Mouse (Mus musculus): ENCODE results near the gene Fam129a.
A peak's percentile ranks its signal among the peaks of the same experiment; 100 is the strongest.

The Fam129a gene

GRCm38 (mm10) chr1:151570981-151571837 is at the start of gene Fam129a:
Fam129a (plus strand) TSS chr1:151571186.
- DNase-seq (ENCODE audit: low read depth, low spot score) = peak; percentile 59

GRCm38 (mm10) chr1:151526701-151527100 is 44.3 kb upstream of the Fam129a start:
- DNase-seq (ENCODE audit: low read depth, low spot score) = no peak

DNA sequence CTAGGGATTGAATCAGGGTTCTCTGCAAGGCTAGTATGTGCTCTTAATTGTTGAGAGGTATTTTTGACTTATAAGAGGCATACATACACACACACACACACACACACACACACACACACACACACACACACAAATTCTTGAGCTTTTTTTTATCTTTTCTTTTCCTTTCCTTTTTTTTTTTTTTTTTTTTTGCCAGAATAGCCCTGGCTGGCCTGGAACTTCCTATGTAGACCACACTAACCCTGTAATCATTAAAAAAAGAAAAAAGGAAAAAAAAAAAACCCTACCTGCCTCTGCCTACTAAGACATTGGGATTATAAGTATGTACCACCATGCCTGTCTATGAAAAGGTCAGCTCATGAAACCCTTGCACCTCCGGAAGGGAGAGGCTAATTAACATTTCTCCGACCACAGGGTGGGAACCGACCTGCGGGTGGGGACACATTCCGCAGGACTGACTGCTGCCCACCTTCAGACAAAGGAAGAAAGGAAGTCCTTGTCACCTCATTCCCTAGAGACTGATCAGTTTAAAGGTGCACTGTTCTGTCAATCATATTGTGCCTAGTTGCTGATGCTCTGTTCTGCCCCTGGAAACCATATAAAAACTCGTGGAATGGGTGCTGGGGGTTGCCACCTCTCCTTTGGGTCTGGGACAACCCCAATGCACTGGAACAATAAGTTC is 27.0 kb upstream of the Fam129a start:
- peak; percentile 89 for DNase-seq (ENCODE audit: low read depth, low spot score)

DNA sequence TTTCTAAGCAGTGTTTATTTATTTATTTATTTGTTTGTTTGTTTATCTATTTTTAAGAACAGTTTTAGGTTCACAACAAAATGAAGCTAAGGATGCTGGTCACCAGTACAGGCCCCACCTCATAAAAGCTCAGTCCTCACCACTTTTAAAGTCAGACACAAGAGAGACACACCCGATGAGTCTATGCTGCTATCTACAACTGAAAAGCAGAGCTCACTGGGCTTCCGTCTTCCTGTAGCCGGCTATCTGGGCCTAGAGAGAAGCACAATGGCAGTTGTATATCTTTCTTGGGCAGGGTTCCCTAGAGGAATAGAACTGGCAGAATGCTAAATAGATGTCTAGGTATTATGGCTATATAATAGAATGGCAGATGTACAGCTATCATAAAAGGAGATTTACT is 26.4 kb upstream of the Fam129a start:
- DNase-seq (ENCODE audit: low read depth, low spot score) = peak; percentile 85

- DNase-seq (ENCODE audit: low read depth, low spot score) = peak; percentile 81
These were observed 25.4 kb upstream of the Fam129a start for GRCm38 (mm10) chr1:151545571-151545970.

- DNase-seq (ENCODE audit: low read depth, low spot score) = no peak
These were observed 21.9 kb upstream of the Fam129a start for GRCm38 (mm10) chr1:151548896-151549610.

DNA sequence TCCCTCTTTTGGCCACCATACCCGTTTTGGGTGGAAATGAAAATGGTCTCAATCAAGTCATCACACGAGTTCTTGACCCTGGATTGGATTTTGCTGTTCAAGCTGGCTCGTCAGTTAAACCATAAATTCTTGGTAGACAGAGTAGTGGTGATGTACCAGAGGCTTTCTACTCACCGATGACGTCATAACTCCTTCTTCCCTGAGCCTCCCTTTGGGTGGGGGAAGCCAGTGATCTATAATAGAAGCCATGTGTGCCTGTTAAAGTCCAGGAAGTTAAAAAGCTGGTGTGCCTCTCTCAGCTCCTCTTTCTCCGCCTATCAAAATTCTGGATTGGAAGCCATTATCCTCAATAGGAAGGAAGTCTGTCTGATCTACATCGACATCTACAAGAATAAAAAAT is 21.2 kb upstream of the Fam129a start:
- no peak for DNase-seq (ENCODE audit: low read depth, low spot score)

DNA sequence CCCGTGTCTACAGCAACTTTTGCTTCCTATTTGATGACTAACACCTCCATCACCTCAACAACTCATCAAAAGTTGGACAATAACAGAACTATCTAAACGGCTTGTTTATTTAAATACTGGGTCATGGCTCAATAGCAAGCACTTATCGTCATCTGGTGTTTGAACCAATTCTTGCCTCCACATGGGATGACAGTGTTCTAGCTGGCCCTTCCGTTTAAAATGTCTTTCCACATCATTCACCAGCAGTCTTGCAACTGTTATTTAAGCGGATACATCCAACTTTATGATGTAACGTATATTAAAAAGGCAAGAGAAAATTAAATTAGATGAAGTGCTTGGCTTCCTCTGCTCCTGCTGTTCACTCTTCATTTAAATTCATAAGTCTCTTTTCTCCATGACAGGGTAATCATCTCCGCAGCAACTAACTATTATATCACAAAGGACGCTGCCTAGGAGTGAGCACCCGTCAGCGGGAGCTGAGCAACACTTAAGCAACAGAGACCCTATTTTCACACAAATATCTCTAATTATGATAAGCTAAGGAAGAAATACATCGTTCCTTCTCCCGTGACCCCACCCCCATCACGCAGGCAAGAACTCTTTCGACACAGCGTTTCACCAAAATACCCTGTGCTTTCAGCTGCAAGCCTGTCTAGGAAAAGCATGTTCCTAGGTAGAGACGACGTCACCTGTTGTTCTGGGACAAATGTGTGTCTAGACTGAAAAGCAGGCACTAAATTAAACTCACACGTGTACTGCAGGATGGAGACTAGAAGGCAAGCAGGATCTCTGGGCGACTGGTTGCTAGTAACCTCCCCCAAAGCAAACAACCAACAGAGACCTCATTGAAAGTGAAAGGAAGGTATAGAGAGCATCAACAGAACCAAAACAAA is 20.2 kb upstream of the Fam129a start:
- DNase-seq (ENCODE audit: low read depth, low spot score) = no peak

DNA sequence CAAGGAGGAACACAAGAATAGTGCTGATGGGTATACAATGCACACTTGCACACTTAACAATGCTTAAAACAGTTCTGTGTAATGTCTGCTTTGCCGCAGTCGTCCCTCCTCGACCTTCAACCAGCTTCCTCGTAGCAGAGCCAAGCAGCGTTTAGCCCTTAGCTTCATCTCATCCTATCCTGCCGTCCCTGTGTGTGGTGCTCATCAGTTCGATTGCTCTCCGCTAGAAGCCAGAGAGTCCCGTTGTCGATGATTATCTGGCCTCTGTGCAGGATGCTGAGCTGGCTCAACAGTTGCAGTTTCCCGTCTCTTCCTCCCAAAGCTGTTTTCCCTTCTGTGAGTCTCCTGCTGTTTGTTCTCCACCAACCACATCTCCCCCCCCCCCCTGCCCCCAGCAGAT is 10.4 kb upstream of the Fam129a start:
- peak; percentile 57 for DNase-seq (ENCODE audit: low read depth, low spot score)

GRCm38 (mm10) chr1:151563401-151563800 is 7.6 kb upstream of the Fam129a start:
- DNase-seq (ENCODE audit: low read depth, low spot score) = peak; percentile 3

- DNase-seq (ENCODE audit: low read depth, low spot score) = peak; percentile 2
These were observed 7.1 kb upstream of the Fam129a start for GRCm38 (mm10) chr1:151563893-151564292.

GRCm38 (mm10) chr1:151564377-151564776 is 6.6 kb upstream of the Fam129a start:
- DNase-seq (ENCODE audit: low read depth, low spot score) = peak; percentile 82

DNA sequence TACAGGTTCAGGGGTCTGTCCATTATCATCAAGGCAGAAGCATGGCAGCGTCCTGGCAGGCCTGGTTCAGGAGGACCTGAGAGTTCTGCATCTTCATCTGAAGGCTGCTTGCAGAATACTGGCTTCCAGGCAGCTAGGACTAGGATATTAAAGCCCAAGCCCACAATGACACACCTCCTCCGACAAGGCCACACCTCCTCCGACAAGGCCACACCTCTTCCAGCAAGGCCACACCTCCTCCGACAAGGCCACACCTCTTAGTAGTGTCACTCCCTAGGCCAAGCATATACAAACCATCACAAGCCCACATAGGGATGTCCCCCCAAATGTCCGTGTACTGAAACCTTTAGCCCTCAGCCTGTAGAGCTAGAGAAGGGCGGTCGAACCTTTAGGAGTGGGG is 2.3 kb upstream of the Fam129a start:
- DNase-seq (ENCODE audit: low read depth, low spot score) = peak; percentile 51

DNA sequence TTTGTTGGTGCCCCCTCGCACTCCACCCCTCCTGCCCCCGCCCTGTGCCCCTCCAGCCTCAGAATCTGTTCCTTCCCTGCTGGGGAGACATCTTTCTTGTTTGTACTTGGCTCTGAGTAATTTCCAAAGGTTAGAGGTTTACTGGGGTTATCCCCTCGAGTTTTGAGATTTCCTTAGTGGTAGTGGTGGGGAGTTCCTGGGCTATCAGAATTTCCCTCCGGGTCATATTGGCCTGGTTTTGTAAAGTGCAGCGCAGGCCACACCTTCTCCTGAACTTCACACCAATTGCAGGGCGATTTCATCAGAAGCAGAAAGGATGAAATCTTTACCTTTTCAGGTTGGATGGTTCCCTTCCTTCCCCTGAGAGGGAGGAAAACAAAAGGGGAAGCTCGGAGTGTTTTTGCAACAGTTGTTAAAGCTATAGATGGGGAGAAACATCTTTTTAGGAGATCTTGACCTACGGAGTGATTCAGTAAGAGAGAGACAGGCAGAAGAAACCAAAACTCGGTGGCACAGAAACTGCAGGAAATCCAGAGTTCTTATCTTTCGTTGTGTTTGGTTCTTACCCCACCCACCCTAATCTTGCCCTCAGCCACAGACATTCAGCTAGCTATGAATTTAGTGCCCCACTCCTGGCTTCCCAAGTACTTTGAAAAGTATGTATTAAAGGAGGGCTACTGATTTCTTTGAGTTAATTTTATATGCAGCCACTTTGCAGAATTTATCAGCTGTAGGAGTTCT is 1.0 kb downstream of the Fam129a start:
- peak; percentile 7 for DNase-seq (ENCODE audit: low read depth, low spot score)

DNA sequence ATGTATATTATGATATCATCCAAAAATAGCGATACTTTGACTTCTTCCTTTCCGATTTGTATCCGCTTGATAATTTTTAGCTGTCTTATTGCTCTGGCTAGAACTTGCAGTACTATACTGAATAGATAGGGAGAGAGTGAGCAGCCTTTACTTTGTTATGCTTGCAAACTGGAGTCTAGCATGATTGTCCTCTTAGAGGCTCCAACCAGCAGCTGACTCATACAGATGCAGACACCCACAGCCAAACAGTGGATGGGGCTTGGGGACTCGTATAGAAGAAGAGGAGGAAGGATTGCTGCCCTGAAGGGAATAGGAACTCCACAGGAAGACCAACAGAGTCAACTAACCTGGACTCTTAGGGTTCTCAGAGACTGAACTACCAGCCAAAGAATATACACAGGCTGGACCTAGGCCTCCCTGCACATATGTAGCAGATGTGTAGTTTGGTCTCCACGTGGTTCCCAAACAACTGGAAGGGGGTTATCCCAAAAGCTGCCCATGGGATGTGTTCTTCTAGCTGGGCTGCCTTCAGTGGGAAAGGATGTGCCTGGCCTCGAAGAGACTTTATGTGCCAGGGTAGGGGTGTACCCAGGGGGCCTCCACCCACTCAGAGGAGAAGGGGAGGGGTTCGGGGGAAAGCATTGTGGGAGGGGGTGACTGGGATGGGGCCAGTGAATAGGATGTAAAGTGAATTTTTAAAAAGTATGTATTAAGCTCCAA is 1.8 kb downstream of the Fam129a start:
- DNase-seq (ENCODE audit: low read depth, low spot score) = peak; percentile 6

GRCm38 (mm10) chr1:151580200-151580982 is 9.4 kb downstream of the Fam129a start:
- DNase-seq (ENCODE audit: low read depth, low spot score) = no peak

DNA sequence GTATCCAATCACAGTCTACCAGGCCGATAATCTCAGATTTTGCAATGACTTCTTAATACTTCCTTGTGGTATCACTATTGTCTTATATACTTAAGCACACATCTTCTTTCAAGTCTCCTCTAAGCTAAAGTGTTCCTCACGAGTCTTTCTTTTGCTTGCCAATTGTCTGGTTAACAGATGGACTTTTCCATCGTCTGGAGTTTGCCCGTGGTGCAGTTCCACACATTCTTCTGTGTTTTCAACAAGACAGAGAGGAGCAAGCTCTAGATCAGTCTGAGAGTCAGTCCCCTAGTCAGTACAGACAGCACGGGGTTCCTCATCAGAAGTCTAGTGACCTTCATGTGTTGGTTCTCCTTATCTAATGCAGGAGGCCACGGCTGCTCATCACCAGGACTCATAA is 10.5 kb downstream of the Fam129a start:
- no peak for DNase-seq (ENCODE audit: low read depth, low spot score)

DNA sequence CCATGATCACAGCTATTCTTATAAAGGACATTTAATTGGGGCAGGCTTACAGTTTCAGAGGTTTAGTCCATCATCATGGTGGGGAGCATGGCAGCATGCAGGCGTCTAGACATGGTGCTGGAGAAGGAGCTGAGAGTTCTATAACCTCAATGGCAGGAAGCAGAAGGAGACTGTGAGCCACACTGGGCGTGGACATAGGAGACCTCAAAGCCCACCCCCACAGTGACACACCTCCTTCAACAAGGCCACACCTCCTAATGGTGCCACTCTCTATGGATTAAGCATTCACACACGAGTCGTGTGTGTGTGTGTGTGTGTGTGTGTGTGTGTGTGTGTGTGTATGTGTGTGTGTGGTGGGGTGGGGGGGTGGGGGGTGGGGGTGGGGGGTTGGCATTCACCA is 11.0 kb downstream of the Fam129a start:
- DNase-seq (ENCODE audit: low read depth, low spot score) = peak; percentile 38

Data from ES-CJ7 (cell line).